Mouse (Mus musculus) MEL (cell line): ENCODE data around the gene Thap8. TPM values are rescaled to one million over a fixed set of nuclear protein-coding genes. Genes with fewer than 3 reads are reported as not detected.
A peak's percentile ranks its signal among the peaks of the same experiment; 100 is the strongest.

ENCODE experiments used
- DNase-seq: peaks from one replicate; pipeline ENCODE4 v3.0.0; 2011; ENCODE audit warnings: low read depth, low spot score
- H3K27ac ChIP-seq: 2 replicates; pipeline ENCODE4 v1.5.1; 2012; ENCODE audit warnings: low read depth, mild to moderate bottlenecking, control low read depth, low read length, moderate library complexity; ENCODE audit not compliant: control insufficient read depth
- H3K27me3 ChIP-seq, 2 experiments: fragments of 150-350 bp in 1 of 2; sonication (generic) in 1 of 2; 2 replicates each; pipeline ENCODE4 v1.6.1; 2012; ENCODE audit warnings: low read length in 2 of 2, mild to moderate bottlenecking in 2 of 2, improper control_type of control experiment in 1 of 2, moderate library complexity in 1 of 2; ENCODE audit not compliant: insufficient read depth in 2 of 2, control insufficient read depth in 1 of 2
- H3K36me3 ChIP-seq, 2 experiments: 2 replicates each; pipeline ENCODE4 v1.6.1; 2012 to 2014; ENCODE audit warnings: low read length in 2 of 2, improper control_type of control experiment in 1 of 2, inconsistent platforms in 1 of 2, mild to moderate bottlenecking in 1 of 2; ENCODE audit not compliant: insufficient read depth in 2 of 2, control insufficient read depth in 1 of 2
- H3K4me1 ChIP-seq, 2 experiments: fragments of 150-350 bp in 1 of 2; sonication (generic) in 1 of 2; 2 replicates each; pipeline ENCODE4 v1.6.1; 2012; ENCODE audit warnings: low read length in 2 of 2, improper control_type of control experiment in 1 of 2, mild to moderate bottlenecking in 1 of 2; ENCODE audit not compliant: insufficient read depth in 2 of 2, control insufficient read depth in 1 of 2
- H3K4me3 ChIP-seq, 2 experiments: fragments of 150-350 bp in 1 of 2; sonication (generic) in 1 of 2; 2 replicates each; pipeline ENCODE4 v1.5.1; 2012; ENCODE audit warnings: low read depth in 2 of 2, low read length in 2 of 2, mild to moderate bottlenecking in 2 of 2, moderate library complexity in 2 of 2, control low read depth in 1 of 2, improper control_type of control experiment in 1 of 2; ENCODE audit not compliant: control insufficient read depth in 1 of 2, insufficient read depth in 1 of 2
- H3K79me2 ChIP-seq: 2 replicates; pipeline ENCODE4 v1.6.1; 2012; ENCODE audit warnings: mild to moderate bottlenecking, low read length, moderate library complexity; ENCODE audit not compliant: control insufficient read depth, poor library complexity, insufficient read depth
- H3K9ac ChIP-seq: 2 replicates; pipeline ENCODE4 v1.6.1; 2012; ENCODE audit warnings: low read depth, mild to moderate bottlenecking, control low read depth, low read length, moderate library complexity; ENCODE audit not compliant: control insufficient read depth, poor library complexity, severe bottlenecking
- H3K9me3 ChIP-seq: fragments of 150-350 bp; sonication (generic); replicated peaks from 2 replicates; pipeline ENCODE4 v1.6.1; 2012; ENCODE audit warnings: mild to moderate bottlenecking, low read length, improper control_type of control experiment, moderate library complexity; ENCODE audit not compliant: insufficient read depth
- BHLHE40 ChIP-seq: IDR thresholded peaks from 2 replicates; pipeline ENCODE4 v1.6.1; 2012; ENCODE audit warnings: low read depth, mild to moderate bottlenecking, inconsistent platforms, low read length, improper control_type of control experiment, borderline replicate concordance
- CTCF ChIP-seq, 3 experiments: IDR thresholded peaks in 2 of 3; conservative IDR thresholded peaks in 1 of 3; 2 replicates each; pipeline ENCODE4 v1.5.1; 2011 to 2012; ENCODE audit warnings: low read length in 3 of 3, low read depth in 2 of 3, mild to moderate bottlenecking in 2 of 3, improper control_type of control experiment in 1 of 3, inconsistent platforms in 1 of 3, mixed read lengths in 1 of 3, moderate library complexity in 1 of 3; ENCODE audit not compliant: control insufficient read depth in 1 of 3, insufficient read depth in 1 of 3, poor library complexity in 1 of 3, severe bottlenecking in 1 of 3
- ELF1 ChIP-seq: IDR thresholded peaks from 2 replicates; pipeline ENCODE4 v1.6.1; 2014; ENCODE audit warnings: low read depth, mild to moderate bottlenecking, inconsistent platforms, low read length, improper control_type of control experiment, moderate library complexity
- ETS1 ChIP-seq: IDR thresholded peaks from 2 replicates; pipeline ENCODE4 v1.6.1; 2012; ENCODE audit warnings: low read depth, mild to moderate bottlenecking, inconsistent platforms, low read length, improper control_type of control experiment, moderate library complexity
- KAT2A ChIP-seq: conservative IDR thresholded peaks from 2 replicates; pipeline ENCODE4 v1.6.1; 2012; ENCODE audit warnings: low read depth, low read length, improper control_type of control experiment, inconsistent platforms
- MYB ChIP-seq: IDR thresholded peaks from 2 replicates; pipeline ENCODE4 v1.6.1; 2011; ENCODE audit warnings: mild to moderate bottlenecking, low read depth, low read length, improper control_type of control experiment
- MYC ChIP-seq: IDR thresholded peaks from 2 replicates; pipeline ENCODE4 v1.6.1; 2011; ENCODE audit warnings: low read depth, mild to moderate bottlenecking, low read length, improper control_type of control experiment, moderate library complexity
- NRF1 ChIP-seq: IDR thresholded peaks from 2 replicates; pipeline ENCODE4 v1.6.1; 2014; ENCODE audit warnings: low read depth, mild to moderate bottlenecking, inconsistent platforms, low read length, improper control_type of control experiment, moderate library complexity; ENCODE audit not compliant: poor library complexity, insufficient read depth, severe bottlenecking
- POLR2A ChIP-seq, 2 experiments: IDR thresholded peaks; 2 replicates each; pipeline ENCODE4 v1.6.1; 2011 to 2012; ENCODE audit warnings: low read length in 2 of 2, mild to moderate bottlenecking in 2 of 2, control low read depth in 1 of 2, improper control_type of control experiment in 1 of 2, low read depth in 1 of 2, moderate library complexity in 1 of 2; ENCODE audit not compliant: control insufficient read depth in 1 of 2, insufficient read depth in 1 of 2, poor library complexity in 1 of 2
- POLR2AphosphoS5 ChIP-seq: IDR thresholded peaks from 2 replicates; pipeline ENCODE4 v1.6.1; 2012; ENCODE audit warnings: low read depth, borderline replicate concordance, mild to moderate bottlenecking, inconsistent platforms, low read length, moderate library complexity, mixed read lengths
- TAL1 ChIP-seq: IDR thresholded peaks from 2 replicates; pipeline ENCODE4 v1.6.1; 2012; ENCODE audit warnings: mild to moderate bottlenecking, inconsistent platforms, low read length, moderate library complexity, mixed read lengths
- TBP ChIP-seq: IDR thresholded peaks from 2 replicates; pipeline ENCODE4 v1.8.0; 2011; ENCODE audit warnings: low read depth, low read length, improper control_type of control experiment
- TCF12 ChIP-seq: IDR thresholded peaks from 2 replicates; pipeline ENCODE4 v1.6.1; 2014; ENCODE audit warnings: low read depth, mild to moderate bottlenecking, inconsistent platforms, low read length, improper control_type of control experiment, moderate library complexity
- UBTF ChIP-seq: IDR thresholded peaks from 2 replicates; pipeline ENCODE4 v1.6.1; 2012; ENCODE audit warnings: low read depth, mild to moderate bottlenecking, inconsistent platforms, low read length, improper control_type of control experiment, moderate library complexity, borderline replicate concordance; ENCODE audit not compliant: insufficient read depth
- USF1 ChIP-seq: IDR thresholded peaks from 2 replicates; pipeline ENCODE4 v1.6.1; 2014; ENCODE audit warnings: low read depth, mild to moderate bottlenecking, inconsistent platforms, low read length, improper control_type of control experiment, moderate library complexity
- polyA plus RNA-seq, 2 experiments: library from polyadenylated mRNA; stranded (reverse) in 1 of 2; unstranded in 1 of 2; fragments of >175 nt in 1 of 2; fragments of >200 nt in 1 of 2; gene quantifications; 2 replicates each; pipeline versions ENCODE4 v1.2.1 to v1.2.4; 2012; ENCODE audit warnings: low replicate concordance in 2 of 2, low read depth in 1 of 2; ENCODE audit not compliant: insufficient read length in 2 of 2, insufficient read depth in 1 of 2, missing spikeins in 1 of 2
- total RNA-seq: library from RNA; depleted of rRNA; stranded (reverse); fragments of 300-350 nt; gene quantifications from 2 replicates; pipeline ENCODE4 v1.2.3, GENCODE M21; 2012

Thap8 gene
- total and polyA plus RNA-seq, 3 experiments = 0.46 to 0.73 TPM; not detected in 1

DNA sequence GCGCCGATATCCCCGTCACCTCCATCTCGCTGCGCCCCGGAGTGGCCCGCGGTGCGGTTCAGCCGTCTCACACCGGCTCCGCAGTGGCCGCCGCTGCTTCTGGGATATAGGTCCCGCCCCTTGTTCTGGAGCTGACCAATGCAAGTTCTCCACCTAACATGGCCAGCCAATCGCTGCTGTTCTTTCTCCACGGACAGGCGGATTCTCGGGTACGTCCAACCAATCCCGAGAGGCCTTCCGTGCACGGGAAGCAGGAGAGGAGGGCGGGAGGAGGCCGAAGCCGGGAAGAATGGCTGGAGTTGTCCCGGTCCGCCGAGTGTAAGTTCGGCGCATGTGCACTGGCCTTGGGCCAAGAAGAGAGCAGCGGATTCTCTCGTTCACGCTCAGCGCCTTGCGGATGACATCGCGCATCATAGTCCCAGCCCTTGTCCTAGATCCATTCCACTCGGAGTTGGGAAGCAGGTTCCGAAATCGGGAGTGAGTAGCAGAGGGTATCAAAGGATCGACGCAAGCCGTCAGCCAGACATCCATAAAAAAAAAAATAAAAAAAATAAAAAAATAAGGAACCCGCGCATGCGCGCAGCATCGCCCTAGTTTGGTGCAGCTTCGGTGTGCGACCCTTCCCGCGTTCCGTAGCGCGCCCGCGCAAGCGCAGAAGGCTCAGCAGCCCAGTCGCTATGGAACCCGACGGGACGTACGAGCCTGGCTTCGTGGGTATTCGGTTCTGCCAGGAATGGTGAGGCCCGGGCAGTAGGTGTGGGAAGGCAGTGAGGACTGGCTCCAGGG lies 48.0 kb upstream of the Thap8 start, which contains the start of the genes Polr2i and Tbcb (continued):
- TF ChIP-seq NRF1 (peak; percentile 90), MYB (no peak), UBTF (no peak), TBP (0 out of 2 replicates have a peak, but pooled peaks have one; percentile 43), TCF12 (peak; percentile 32; the same call in 1 of the 2 replicates), POLR2A (IDR thresholded peaks at IDR 0.05; ENCODE audit: control insufficient read depth in 1 of 2, insufficient read depth in 1 of 2, low read depth in 1 of 2, low read length in 2 of 2, poor library complexity in 1 of 2) (peak; percentile 44 to 87; a peak in 2 of 4 replicates)

- TF ChIP-seq TAL1 (no peak), CTCF (IDR thresholded peaks at IDR 0.05 in 2 of 3, conservative IDR thresholded peaks at IDR 0.05 in 1 of 3; ENCODE audit: control insufficient read depth in 1 of 3, insufficient read depth in 1 of 3, low read depth in 2 of 3, low read length in 3 of 3, poor library complexity in 1 of 3, severe bottlenecking in 1 of 3) (peak; percentile 5 to 50 (median 26); a peak in 4 of 6 replicates)
- Histone ChIP-seq H3K4me3 (peak overlapping the region; percentile 59 to 81), H3K9ac (peak overlapping the region; percentile 74), H3K27me3 (no peaks in the 10 kb centered on the region), H3K79me2 (peaks cover 7% of the 10 kb centered on the region), H3K27ac (no peak overlapping the region; the same call in 1 of the 2 replicates), H3K4me1 (peaks cover 0 to 9% of the 10 kb centered on the region in 2 experiments; a peak in 1 of 4 replicates), H3K9me3 (no peaks in the 10 kb centered on the region), H3K36me3 (no peaks in the 10 kb centered on the region)
- DNase-seq = peak; percentile 41
Observed at GRCm38 (mm10) chr7:30232631-30233148, 47.2 kb upstream of the Thap8 start.

DNA sequence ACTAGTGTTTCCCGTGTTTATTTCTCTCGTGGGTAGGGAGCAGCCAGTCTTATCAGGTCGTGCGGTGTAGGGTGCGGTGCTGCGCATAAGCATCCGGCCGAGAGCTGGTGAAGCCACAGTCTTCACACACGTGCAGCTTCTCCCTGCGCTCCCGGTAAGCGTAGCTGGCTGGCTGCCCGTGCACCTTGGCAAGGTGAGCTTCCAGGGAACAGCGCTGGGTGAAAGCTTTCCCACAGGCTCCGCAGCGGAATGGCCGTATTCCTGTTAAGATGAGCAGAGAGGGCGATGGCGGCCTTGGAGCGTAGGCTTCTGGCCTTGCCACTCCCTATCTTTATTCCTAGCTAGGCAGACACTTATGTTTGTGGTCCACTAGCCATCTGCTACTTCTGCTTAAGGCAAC lies 46.5 kb upstream of the Thap8 start:
- TF ChIP-seq BHLHE40 (no peak), POLR2AphosphoS5 (no peak), USF1 (no peak), ETS1 (no peak), MYC (no peak), CTCF (IDR thresholded peaks at IDR 0.05 in 2 of 3, conservative IDR thresholded peaks at IDR 0.05 in 1 of 3; ENCODE audit: control insufficient read depth in 1 of 3, insufficient read depth in 1 of 3, low read depth in 2 of 3, low read length in 3 of 3, poor library complexity in 1 of 3, severe bottlenecking in 1 of 3) (no peak), KAT2A (no peak), TBP (no peak), TAL1 (no peak), ELF1 (no peak)
- TF ChIP-seq, all 39 proteins: peak for 0
- no peak overlapping the region for H3K27ac ChIP-seq
- H3K27me3 ChIP-seq = no peaks in the 10 kb centered on the region
- DNase-seq = no peak
- no peaks in the 10 kb centered on the region for H3K9me3 ChIP-seq
- peaks cover 0 to 9% of the 10 kb centered on the region in 2 experiments; a peak in 1 of 4 replicates for H3K4me1 ChIP-seq
- peaks cover 7% of the 10 kb centered on the region for H3K79me2 ChIP-seq
- H3K4me3 ChIP-seq = no peak overlapping the region
- H3K9ac ChIP-seq = no peak overlapping the region
- H3K36me3 ChIP-seq = no peaks in the 10 kb centered on the region
